Mouse (Mus musculus) neural tube, embryonic 10.5 days (tissue): ENCODE measurements around the gene Ivd.

Experiments
- DNase-seq: peaks from one replicate; pipeline ENCODE4 v3.0.0-alpha.2; 2017; ENCODE audit warnings: low spot score; ENCODE audit errors: extremely low spot score

Gene Ivd

DNA sequence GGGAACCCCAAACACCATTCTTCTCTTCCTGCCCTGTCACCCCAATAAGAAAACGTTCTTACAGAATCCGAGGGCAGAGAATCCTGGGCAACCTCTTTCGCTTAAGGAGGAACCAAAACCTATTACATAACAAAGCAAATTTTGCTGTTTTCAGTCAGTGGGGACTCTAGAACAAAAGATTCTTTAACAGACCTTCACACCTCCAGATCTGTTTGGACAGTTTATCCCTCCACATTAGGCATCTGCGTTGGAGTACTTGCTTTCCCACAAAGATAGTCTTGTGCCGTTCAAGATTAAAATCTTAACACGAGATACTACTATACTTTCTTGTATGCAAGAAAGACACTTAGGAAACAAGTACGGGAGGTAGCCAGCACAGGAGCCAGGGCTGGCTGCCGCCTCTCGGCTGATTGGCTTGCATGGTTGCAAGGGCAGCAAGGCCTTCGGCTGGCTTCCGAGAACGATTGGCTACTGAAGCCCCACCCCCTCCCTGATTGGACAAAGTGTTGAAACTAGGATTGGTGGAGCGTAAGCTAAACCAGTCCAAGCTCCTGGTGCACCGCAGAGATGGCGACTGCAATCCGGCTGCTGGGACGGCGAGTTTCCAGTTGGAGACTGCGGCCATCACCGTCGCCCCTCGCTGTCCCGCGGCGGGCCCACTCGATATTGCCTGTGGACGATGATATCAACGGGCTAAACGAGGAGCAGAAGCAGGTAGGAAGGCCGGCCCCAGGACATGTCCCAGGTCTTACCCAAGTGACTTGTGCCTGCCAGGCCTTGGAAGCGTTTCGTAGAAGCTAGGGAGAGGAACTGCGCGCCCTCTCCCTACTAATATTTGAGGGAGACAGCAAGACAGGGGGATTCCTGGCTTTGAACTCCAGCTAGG is at the start of gene Ivd:
Gene Ivd (plus strand): TSS at position 501 of the 886 bp plus-strand sequence.
- peak; percentile 84 for DNase-seq

- no peak for DNase-seq
Observed at GRCm38 (mm10) chr2:118812724-118813123, 49.0 kb upstream of the Ivd start.

- peak; percentile 90 for DNase-seq
Observed at GRCm38 (mm10) chr2:118813981-118814836, 47.5 kb upstream of the Ivd start, which contains the start of gene Knstrn. TSS of gene Knstrn (plus strand) at chr2:118814003.

DNA sequence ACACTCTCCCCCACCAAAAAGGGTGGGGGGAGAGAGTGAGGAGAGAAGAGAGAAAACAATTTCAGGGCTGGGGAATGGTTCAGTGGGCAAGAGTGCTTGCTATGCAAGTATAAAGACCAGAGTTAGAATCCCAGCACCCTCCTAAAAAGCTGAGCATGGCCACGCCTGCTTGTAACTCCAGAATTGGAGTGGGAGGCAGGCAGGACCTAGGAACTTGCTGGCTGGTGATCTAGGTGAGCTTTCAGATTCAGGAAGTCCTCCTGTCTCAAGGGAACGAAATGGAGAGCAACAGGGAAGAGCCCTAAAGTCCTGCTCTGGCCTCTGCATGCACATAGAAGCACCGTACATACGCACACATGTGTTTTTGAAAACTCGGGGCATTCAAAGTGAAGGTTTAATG is 39.0 kb upstream of the Ivd start:
- no peak for DNase-seq

DNA sequence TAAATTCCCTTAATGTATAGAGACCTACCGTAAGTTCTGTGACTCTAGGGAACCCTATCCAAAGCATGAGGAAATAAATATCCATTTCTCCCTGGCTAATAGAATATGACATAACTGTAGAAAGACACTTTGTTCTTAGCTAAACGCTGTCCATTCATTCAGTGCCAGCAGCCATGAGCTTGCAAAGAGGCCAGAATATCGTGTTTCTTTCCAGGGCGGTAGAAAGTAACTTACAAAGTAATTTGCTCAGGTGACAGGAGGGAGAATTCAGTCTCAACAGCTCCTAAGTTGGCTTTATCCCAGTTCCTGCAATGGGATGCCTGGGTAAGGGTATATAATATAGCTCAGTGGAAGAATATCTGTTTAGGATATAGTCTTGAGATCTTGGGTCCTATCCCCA is 37.4 kb upstream of the Ivd start:
- no peak for DNase-seq

DNA sequence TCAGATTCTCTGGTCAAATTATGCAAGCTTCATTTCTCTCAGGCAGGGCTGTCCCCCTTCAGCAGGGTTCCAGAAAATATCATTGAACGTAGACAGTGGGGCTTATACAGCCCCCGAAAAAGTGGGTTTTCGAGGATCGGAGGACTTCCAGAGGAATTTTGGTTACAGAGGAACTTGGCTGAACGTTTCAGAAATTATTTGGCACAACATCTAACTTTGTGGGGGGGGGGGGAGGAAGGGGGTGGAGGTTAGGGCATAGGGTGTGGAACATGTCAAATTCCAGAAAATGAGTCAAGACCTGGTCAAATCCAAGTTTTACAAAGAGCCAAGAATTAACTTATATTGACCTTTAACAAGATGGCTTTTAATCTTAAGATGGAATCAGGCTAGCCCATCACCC is 32.7 kb upstream of the Ivd start:
- no peak for DNase-seq

- DNase-seq: no peak
Observed at GRCm38 (mm10) chr2:118834061-118834460, 27.7 kb upstream of the Ivd start.

DNA sequence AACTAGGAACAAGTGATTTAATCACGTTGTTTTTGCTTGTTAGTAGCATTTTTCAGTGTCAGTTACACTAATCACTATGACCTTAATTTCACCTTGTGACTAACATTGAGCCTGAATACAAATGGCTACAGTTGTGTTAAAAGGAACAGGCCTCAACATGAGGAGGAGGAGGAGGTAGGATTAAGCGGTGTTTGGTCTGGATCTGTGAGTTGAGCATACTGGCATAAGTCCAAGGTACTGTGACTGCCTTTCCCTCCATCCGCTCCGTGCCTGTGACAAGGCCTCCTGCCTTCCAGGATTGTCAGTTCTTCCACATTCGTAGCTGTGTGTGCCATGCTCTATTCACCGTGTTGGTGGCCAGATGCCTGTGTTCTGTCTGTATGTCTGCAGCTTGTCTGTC is 26.6 kb upstream of the Ivd start:
- DNase-seq: no peak

DNA sequence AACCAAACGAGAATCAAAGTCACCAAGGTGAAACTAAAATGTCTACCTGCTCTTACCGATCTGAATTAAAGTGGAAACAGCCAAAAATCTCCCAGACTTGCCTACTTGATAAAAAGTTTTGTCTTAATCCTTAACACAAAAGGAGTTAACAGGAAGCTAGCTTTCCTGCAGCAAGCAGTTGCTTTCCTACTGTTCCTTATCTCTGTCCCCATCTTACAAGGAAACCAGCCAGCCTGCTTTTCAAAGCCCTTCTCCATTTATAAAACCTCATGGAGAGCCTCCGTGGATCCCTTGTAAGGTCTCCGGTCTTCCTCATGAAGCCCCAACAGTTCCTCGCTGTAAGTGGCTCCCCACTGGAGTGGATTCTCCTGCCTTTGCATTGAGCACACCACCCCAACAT is 23.4 kb upstream of the Ivd start:
- no peak for DNase-seq

- DNase-seq: no peak
Observed at GRCm38 (mm10) chr2:118841186-118841585, 20.6 kb upstream of the Ivd start.

DNA sequence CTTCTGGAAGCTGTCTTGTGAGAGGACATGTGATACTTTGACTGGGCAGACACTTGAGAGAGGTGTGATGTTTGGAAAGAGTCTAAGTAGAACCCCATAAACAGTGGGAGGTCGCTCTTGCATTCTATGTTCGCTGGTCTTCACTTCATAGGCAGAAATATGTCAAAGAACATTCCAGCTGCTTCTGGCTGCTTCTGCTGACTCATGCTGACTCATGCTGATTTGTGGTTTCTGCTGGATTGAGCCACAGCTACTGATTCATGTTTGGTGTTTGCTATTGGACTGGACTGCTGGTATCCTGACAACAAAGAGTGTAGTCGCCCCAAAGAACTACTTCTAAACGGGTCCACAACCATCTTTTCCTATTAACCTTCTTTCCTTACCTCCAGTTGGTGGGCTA is 20.0 kb upstream of the Ivd start:
- no peak for DNase-seq

- DNase-seq: no peak
Observed at GRCm38 (mm10) chr2:118844427-118844826, 17.3 kb upstream of the Ivd start.

DNA sequence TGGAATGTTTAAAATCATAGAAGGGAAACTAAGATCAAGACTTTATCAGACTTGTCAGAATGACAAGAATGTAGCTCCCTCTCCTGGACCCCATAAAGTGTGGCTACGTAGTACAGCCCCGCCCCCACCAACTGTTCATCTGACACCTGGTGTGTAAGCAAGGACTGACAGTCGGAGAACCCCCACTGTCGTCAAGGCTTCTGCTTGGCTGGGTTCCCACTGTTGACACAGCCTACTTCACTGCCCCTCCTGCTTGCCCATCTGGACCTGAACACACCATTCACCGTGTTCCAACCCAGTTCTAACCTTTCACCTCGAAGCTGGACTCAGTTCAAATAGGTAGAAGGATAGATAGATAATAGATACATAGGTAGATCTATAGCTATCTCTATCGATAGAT is 15.5 kb upstream of the Ivd start:
- no peak for DNase-seq

GRCm38 (mm10) chr2:118851756-118852155 is 10.0 kb upstream of the Ivd start:
- peak; percentile 20 for DNase-seq

DNA sequence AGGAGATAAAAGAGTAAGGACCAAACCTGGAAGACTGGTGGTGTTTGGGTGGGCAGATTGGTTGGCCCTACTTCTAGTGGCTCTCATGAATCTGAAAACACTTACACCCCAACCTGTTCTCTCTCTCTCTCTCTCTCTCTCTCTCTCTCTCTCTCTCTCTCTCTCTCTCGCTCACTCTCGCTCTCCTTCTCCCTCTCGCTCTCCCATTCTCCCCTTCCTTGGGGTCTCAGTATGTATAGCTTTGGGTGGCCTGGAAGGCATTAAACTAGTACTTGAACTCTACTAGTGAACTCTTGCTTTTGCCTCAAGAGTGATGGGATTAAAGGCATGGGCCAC is 554 bp downstream of the Ivd start:
- DNase-seq: no peak

GRCm38 (mm10) chr2:118870601-118871000 is 8.8 kb downstream of the Ivd start:
- DNase-seq: no peak

DNA sequence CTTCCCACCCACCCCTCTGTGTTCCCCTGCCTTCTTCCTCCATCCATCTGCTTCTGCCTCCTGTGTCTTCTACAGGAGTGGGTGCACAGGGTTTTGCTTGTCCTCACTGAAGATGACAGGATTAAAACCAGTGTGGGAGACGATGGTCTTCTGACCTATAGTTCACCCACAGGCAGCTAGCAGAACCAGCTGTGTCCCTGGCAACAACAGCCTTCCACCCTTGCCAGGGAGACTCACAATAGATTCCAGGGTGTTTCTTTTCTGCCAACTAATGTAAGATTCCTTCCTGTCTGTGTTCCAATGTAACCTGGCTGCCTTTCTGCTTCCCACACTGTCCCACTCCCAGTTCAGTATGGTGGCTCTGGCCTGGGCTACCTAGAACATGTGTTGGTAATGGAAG is 9.3 kb downstream of the Ivd start:
- no peak for DNase-seq

DNA sequence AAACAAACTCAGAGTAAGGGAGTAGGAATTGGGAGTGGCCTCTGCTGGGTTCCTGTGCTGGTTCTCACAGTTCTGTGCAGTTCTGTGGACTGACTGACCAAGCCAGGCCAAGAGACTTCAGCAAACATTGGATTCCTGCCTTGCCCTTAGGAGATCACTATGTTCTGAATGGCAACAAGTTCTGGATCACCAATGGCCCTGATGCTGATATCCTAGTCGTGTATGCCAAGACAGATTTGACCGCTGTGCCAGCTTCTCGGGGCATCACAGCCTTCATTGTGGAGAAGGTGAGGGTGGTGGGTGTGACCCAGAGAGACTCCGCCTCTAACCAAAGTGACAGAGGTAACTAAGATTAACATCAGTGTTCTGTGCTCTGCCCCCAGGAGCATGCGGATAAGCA is 11.3 kb downstream of the Ivd start:
- DNase-seq: no peak

GRCm38 (mm10) chr2:118873890-118874430 is 12.2 kb downstream of the Ivd start:
- DNase-seq: no peak

DNA sequence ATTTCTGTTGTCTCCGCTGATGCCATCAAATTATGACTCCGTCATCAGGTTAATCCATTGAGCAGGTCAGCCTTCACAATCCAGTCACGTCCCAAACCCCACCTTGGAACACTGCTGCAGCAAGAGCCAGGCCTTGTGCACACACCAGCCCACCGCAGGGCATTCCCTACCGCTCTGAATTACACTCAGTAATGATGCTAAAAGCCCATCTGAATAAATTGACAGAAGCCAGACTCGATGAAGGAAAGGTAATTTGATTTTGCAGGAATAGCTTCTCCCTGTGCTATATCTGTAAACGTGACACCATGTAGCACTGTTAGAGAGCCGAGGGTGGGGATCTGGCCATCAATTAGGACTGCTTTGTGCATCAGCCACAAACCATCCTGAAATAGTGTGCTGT is 13.6 kb downstream of the Ivd start:
- DNase-seq: no peak

DNA sequence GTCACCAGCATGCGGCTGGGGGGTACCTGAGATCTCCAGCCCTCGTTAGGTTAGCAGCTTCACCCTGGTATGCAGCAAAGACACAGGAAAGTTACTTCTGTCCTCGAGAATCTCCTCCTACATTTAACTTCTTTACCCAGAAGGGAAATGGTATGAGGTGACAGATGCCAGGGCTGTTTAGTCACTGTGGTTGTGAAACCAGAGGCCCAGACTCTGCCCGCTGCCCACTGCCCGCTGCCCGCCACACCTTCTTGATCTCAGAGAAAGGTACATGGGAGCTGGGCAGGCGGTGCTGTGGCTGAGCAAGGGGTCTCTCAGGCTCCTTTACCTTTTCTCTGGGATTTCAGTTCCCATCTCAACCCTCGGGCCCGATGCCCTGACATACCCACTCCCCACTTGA is 14.7 kb downstream of the Ivd start:
- no peak for DNase-seq

- no peak for DNase-seq
Observed at GRCm38 (mm10) chr2:118881019-118881418, 19.3 kb downstream of the Ivd start.
